In the genomic region with DNA sequence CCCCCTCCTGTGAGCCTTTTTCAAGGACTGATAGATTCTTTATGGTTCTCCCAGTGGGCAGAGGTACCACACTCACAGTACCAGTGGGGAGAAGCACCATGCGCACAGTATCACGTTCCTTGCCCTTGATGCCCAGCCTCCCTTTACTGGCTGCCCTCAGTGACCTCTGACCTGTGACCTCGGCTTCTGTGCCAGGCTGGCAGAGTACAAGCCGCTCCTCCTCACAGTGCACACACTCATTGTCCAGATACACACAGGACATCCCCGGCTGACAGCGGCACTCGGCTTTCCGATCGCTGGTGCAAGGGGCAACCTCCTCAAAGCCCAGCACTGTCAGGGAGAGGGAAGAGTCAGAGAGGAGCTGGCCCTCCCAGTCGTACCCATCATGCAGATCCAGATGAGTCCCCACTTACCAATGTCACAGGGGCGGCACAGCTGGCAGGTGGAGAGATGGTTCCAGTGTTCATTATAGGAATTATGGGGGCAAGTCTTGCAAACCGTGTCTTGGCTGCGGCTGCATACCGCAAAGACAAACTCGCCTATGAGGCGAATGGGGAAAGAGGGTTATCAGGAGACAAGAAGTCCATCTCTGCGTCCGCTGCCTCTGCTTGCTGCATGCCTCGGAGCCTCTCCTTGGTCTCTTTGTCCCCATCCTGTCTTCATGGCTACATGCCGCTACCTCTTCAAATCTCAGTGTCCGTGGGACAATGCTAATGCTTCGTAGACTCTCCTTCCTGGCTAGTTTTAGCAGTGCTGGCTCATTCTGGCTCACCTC, we compare ENCODE assay signal across 8 mouse cellular contexts. TPM values are rescaled to one million over a fixed set of nuclear protein-coding genes. Genes with fewer than 3 reads are reported as not detected.
DNase-seq lines count a peak whose midpoint lies in the region; ATAC-seq lines count a peak whose summit lies in the region.

No protein-coding gene starts in this region.

- H3K9ac ChIP-seq in embryonic facial prominence, embryonic 13.5 days: peak overlapping the region; percentile 81

- H3K4me1 ChIP-seq in embryonic facial prominence, embryonic 13.5 days: peaks cover 41% of the 10 kb centered on the region

- no peak for ATAC-seq in embryonic facial prominence, embryonic 13.5 days (ENCODE audit: insufficient number of reproducible peaks, insufficient read depth, low FRiP score, low TSS enrichment, low read depth)
- ATAC-seq in cerebellum, adult (ENCODE audit: insufficient number of reproducible peaks, low FRiP score, low TSS enrichment): no peak
- ATAC-seq in frontal cortex, adult (ENCODE audit: low TSS enrichment): no peak

- H3K4me3 ChIP-seq in embryonic facial prominence, embryonic 13.5 days: peak overlapping the region; percentile 52
- H3K4me3 ChIP-seq in macrophage (ENCODE audit: inconsistent target): peak overlapping the region; percentile 69

- peaks cover 7% of the 10 kb centered on the region; the same call in 1 of the 2 replicates for H3K36me3 ChIP-seq in embryonic facial prominence, embryonic 13.5 days
- H3K36me3 ChIP-seq in macrophage (ENCODE audit: inconsistent target): peaks cover 41% of the 10 kb centered on the region

- DNase-seq in kidney, adult 18-20 months: peak; percentile 46
- DNase-seq in kidney, postnatal 14 days: no peak
- DNase-seq in kidney, adult 9 months: peak; percentile 57
- no peak for DNase-seq in gastrocnemius, adult 18-20 months (ENCODE audit: low spot score)

- H3K27me3 ChIP-seq in embryonic facial prominence, embryonic 13.5 days: no peaks in the 10 kb centered on the region

- peaks cover 22% of the 10 kb centered on the region for H3K79me2 ChIP-seq in macrophage (ENCODE audit: inconsistent target)

- H3K9me3 ChIP-seq in embryonic facial prominence, embryonic 13.5 days: no peaks in the 10 kb centered on the region

- 0 out of 2 replicates have a peak overlapping the region, but pooled peaks have one; percentile 64 for H3K27ac ChIP-seq in embryonic facial prominence, embryonic 13.5 days
- H3K27ac ChIP-seq in macrophage: peak overlapping the region; percentile 65

- peak overlapping the region; percentile 74 for H3K4me2 ChIP-seq in embryonic facial prominence, embryonic 13.5 days

- 70% methylated on average over 22 of the region's 22 CpGs for WGBS in embryonic facial prominence, embryonic 13.5 days
- 56% methylated on average over 22 of the region's 22 CpGs for WGBS in macrophage (ENCODE audit: missing documents)

RNA-seq across cellular contexts. Expression of gene Ltbr, which starts 0.9 kb away (rescaled TPM):
- polyA plus RNA-seq in embryonic facial prominence, embryonic 13.5 days (2015; fragmentation: Nextera tagmentation; extraction: Ambion mirVana): 33.1 TPM in 2 replicates
- total RNA-seq in macrophage (2018; cell fraction: chromatin; rRNA removed): 10 to 100 TPM in 25 of 26 experiments, 1 to 10 TPM in 1; 9.9 to 76.7 (median 35.1) TPM
- total RNA-seq in macrophage (2018; cell fraction: cytosol; rRNA removed): 10 to 100 TPM; 42.1 to 80.0 (median 63.8) TPM
- 10 to 100 TPM; 27.8 to 92.3 (median 45.0) TPM for total RNA-seq in macrophage (2018; cell fraction: nucleus; rRNA removed)
- polyA plus RNA-seq in macrophage (2018): 54.9 to 70.4 TPM (median 60.9 TPM) in 3 replicates
- 10 to 100 TPM; 15.3 to 17.7 TPM for total RNA-seq in gastrocnemius, adult 18-20 months (2021)

RNA-seq across cellular contexts. Expression of gene Scnn1a, which starts 7.7 kb away (rescaled TPM):
- polyA plus RNA-seq in embryonic facial prominence, embryonic 13.5 days (2015; fragmentation: Nextera tagmentation; extraction: Ambion mirVana): 1.3 and 1.5 TPM in 2 replicates
- 1 to 10 TPM in 25 of 26 experiments, under 1 TPM in 1; 0.74 to 8.4 (median 3.2) TPM for total RNA-seq in macrophage (2018; cell fraction: chromatin; rRNA removed)
- 1 to 10 TPM in 25 of 26 experiments, under 1 TPM in 1; 0.86 to 2.6 (median 1.5) TPM for total RNA-seq in macrophage (2018; cell fraction: cytosol; rRNA removed)
- total RNA-seq in macrophage (2018; cell fraction: nucleus; rRNA removed): 1 to 10 TPM in 25 of 26 experiments, under 1 TPM in 1; 0.58 to 6.0 (median 2.6) TPM
- polyA plus RNA-seq in macrophage (2018): 0.93 to 1.8 TPM (median 1.3 TPM) in 3 replicates
- total RNA-seq in gastrocnemius, adult 18-20 months (2021): under 1 TPM; 0.19 to 0.25 TPM

RNA-seq across cellular contexts. Expression of gene Tuba3a, which starts 26.9 kb away (rescaled TPM):
- polyA plus RNA-seq in embryonic facial prominence, embryonic 13.5 days (2015; fragmentation: Nextera tagmentation; extraction: Ambion mirVana): 0.17 and 0.22 TPM in 2 replicates
- not detected for total RNA-seq in macrophage (2018; cell fraction: chromatin; rRNA removed)
- not detected for total RNA-seq in macrophage (2018; cell fraction: cytosol; rRNA removed)
- total RNA-seq in macrophage (2018; cell fraction: nucleus; rRNA removed): not detected
- polyA plus RNA-seq in macrophage (2018): not detected in 3 replicates
- not detected for total RNA-seq in gastrocnemius, adult 18-20 months (2021)

RNA-seq across cellular contexts. Expression of gene Tnfrsf1a, which starts 36.4 kb away (rescaled TPM):
- polyA plus RNA-seq in embryonic facial prominence, embryonic 13.5 days (2015; fragmentation: Nextera tagmentation; extraction: Ambion mirVana): 62.3 and 67.9 TPM in 2 replicates
- 10 to 100 TPM; 29.7 to 99.0 (median 73.5) TPM for total RNA-seq in macrophage (2018; cell fraction: chromatin; rRNA removed)
- 100 to 1,000 TPM; 110 to 188 (median 152) TPM for total RNA-seq in macrophage (2018; cell fraction: cytosol; rRNA removed)
- 100 to 1,000 TPM in 20 of 26 experiments, 10 to 100 TPM in 6; 88.2 to 190 (median 134) TPM for total RNA-seq in macrophage (2018; cell fraction: nucleus; rRNA removed)
- polyA plus RNA-seq in macrophage (2018): 140 to 157 TPM (median 155 TPM) in 3 replicates
- total RNA-seq in gastrocnemius, adult 18-20 months (2021): 10 to 100 TPM; 16.6 to 24.9 TPM

Comparison
In these comparisons a context has a peak if more than half of its experiments do, and no peak if none do; other contexts are left out.
1. DNase-seq: peak in kidney, adult 18-20 months (single experiment) and kidney, adult 9 months (single experiment); none in kidney, postnatal 14 days (single experiment) and gastrocnemius, adult 18-20 months (single experiment).